Mouse (Mus musculus): ENCODE data around the gene Fyco1. TPM values are rescaled to one million over a fixed set of nuclear protein-coding genes. Genes with fewer than 3 reads are reported as not detected.
"Not testable (repeated sequence)": the region's sequence is repeated elsewhere in the genome, so short reads cannot be mapped to it uniquely, and the experiment has no call there.

Gene Fyco1
- total RNA-seq, 2 experiments from 2014 or later: 61.5 to 63.9 TPM

- DNase-seq (ENCODE audit: low spot score in 2 of 2): no peak
These were observed 35.7 kb downstream of the Fyco1 start for GRCm38 (mm10) chr9:123815996-123816395.

GRCm38 (mm10) chr9:123815444-123815843, 36.3 kb downstream of the Fyco1 start:
- no peak for DNase-seq (ENCODE audit: low spot score in 2 of 2)

- DNase-seq (ENCODE audit: low spot score in 2 of 2): no peak
These were observed 36.9 kb downstream of the Fyco1 start for GRCm38 (mm10) chr9:123814821-123815220.

- DNase-seq (ENCODE audit: low spot score in 2 of 2): no peak
These were observed 37.4 kb downstream of the Fyco1 start for GRCm38 (mm10) chr9:123814326-123814725.

GRCm38 (mm10) chr9:123811831-123812230, 39.9 kb downstream of the Fyco1 start:
- DNase-seq (ENCODE audit: low spot score in 2 of 2): no peak

GRCm38 (mm10) chr9:123808583-123808982, 43.1 kb downstream of the Fyco1 start:
- DNase-seq (ENCODE audit: low spot score in 2 of 2): no peak

GRCm38 (mm10) chr9:123806267-123806666, 45.4 kb downstream of the Fyco1 start, which contains the start of gene Cxcr6:
Cxcr6 (plus strand) TSS chr9:123806475.
- DNase-seq (ENCODE audit: low spot score in 2 of 2): no peak

- no peak for DNase-seq (ENCODE audit: low spot score in 2 of 2)
These were observed 46.5 kb downstream of the Fyco1 start for GRCm38 (mm10) chr9:123805241-123805640.

GRCm38 (mm10) chr9:123802896-123803295, 48.8 kb downstream of the Fyco1 start:
- no peak for DNase-seq (ENCODE audit: low spot score in 2 of 2)

GRCm38 (mm10) chr9:123802421-123802820, 49.3 kb downstream of the Fyco1 start:
- DNase-seq (ENCODE audit: low spot score in 2 of 2): no peak

GRCm38 (mm10) chr9:123801527-123801926, 50.2 kb downstream of the Fyco1 start:
- DNase-seq (ENCODE audit: low spot score in 2 of 2): no peak

- DNase-seq (ENCODE audit: low spot score in 2 of 2): no peak
These were observed 55.5 kb downstream of the Fyco1 start for GRCm38 (mm10) chr9:123796174-123796573.

GRCm38 (mm10) chr9:123788855-123789529, 62.7 kb downstream of the Fyco1 start:
- no peak for DNase-seq (ENCODE audit: low spot score in 2 of 2)

- not testable (repeated sequence) for DNase-seq (ENCODE audit: low spot score in 2 of 2)
These were observed 78.4 kb downstream of the Fyco1 start for GRCm38 (mm10) chr9:123773299-123773698.

GRCm38 (mm10) chr9:123769532-123769931, 82.2 kb downstream of the Fyco1 start:
- DNase-seq (ENCODE audit: low spot score in 2 of 2): no peak

GRCm38 (mm10) chr9:123768443-123768842, 83.3 kb downstream of the Fyco1 start:
- no peak for DNase-seq (ENCODE audit: low spot score in 2 of 2)

GRCm38 (mm10) chr9:123766996-123767395, 84.7 kb downstream of the Fyco1 start:
- DNase-seq (ENCODE audit: low spot score in 2 of 2): no peak

- no peak for DNase-seq (ENCODE audit: low spot score in 2 of 2)
These were observed 87.9 kb downstream of the Fyco1 start for GRCm38 (mm10) chr9:123763771-123764170.

- no peak for DNase-seq (ENCODE audit: low spot score in 2 of 2)
These were observed 88.8 kb downstream of the Fyco1 start for GRCm38 (mm10) chr9:123762886-123763285.

- DNase-seq (ENCODE audit: low spot score in 2 of 2): no peak
These were observed 90.9 kb downstream of the Fyco1 start for GRCm38 (mm10) chr9:123760806-123761205.

GRCm38 (mm10) chr9:123758645-123759044, 93.1 kb downstream of the Fyco1 start:
- DNase-seq (ENCODE audit: low spot score in 2 of 2): no peak

- no peak for DNase-seq (ENCODE audit: low spot score in 2 of 2)
These were observed 93.5 kb downstream of the Fyco1 start for GRCm38 (mm10) chr9:123758156-123758555.

GRCm38 (mm10) chr9:123757326-123757725, 94.4 kb downstream of the Fyco1 start:
- DNase-seq (ENCODE audit: low spot score in 2 of 2): no peak
